Mouse (Mus musculus): ENCODE results near the gene Mrpl35.

DNA sequence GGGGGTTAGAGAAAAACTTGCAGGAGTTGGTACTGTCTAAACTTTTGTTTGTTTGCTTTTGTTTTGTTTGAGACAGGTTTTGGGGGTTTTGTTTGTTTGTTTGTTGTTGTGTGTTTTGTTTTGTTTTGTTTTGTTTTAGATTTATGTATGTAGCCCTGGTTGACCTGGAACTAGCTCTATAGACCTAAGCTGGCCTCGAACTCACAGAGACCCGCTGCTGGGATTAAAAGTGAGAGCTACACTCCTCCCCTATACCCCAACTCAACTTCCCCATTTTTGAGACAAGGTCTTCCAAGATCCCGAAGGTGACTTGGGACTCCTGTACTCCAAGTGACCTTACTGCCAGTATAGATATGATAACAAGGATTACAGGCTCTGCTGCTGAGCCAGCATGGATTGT is 2.8 kb downstream of the Mrpl35 start:
- TF ChIP-seq CTCF (IDR thresholded peaks at IDR 0.05; ENCODE audit: control insufficient read depth, insufficient read depth, low read length) (no peak), POLR2A (IDR thresholded peaks at IDR 0.05; ENCODE audit: borderline replicate concordance, control insufficient read depth, low read depth, low read length) (no peak)
